Mouse (Mus musculus): ENCODE data around the gene Exosc10.

- TF ChIP-seq EP300 (IDR thresholded peaks at IDR 0.05) (no peak), CTCF (IDR thresholded peaks at IDR 0.05) (no peak)
Observed at GRCm38 (mm10) chr4:148562676-148563075, 4.4 kb downstream of the Exosc10 start.

Measured in lung, postnatal 0 days (tissue).